Mouse (Mus musculus): ENCODE results near the gene Pcbd2. TPM values are rescaled to one million over a fixed set of nuclear protein-coding genes. Genes with fewer than 3 reads are reported as not detected.

Pcbd2 gene
- polyA plus RNA-seq, 1 experiment from 2014 or later, result 66.0 TPM

DNA sequence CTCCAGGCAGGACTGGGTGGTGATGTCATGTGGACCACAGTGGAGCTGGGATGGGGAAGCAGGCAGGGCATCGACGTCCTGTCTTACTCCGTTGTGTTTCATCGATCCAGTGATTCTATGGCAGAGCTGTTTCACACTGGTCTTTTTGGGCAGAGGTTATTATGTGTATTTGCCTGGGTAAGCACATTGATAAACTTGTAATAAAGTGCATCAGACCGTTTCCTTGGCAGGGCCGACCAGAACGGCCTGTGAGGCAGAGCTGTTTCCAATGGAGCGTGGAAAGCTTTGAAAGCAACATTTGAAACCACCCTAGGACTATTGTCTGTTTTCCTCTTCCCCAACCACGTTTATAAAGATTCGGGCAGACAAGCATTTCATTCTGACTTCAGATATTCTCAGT, 33.4 kb downstream of the Pcbd2 start:
- Histone ChIP-seq H3K27me3 (ENCODE audit: control insufficient read depth, insufficient read depth, low read depth, low read length) (no peaks in the 10 kb centered on the region), H3K9me3 (ENCODE audit: control insufficient read depth, low read length) (no peaks in the 10 kb centered on the region), H3K4me1 (replicated peaks; ENCODE audit: control insufficient read depth, insufficient read depth, low read length) (0 out of 2 replicates have a peak, but pooled peaks cover 7% of the 10 kb centered on the region), H3K36me3 (ENCODE audit: control insufficient read depth, insufficient read depth, low read length) (no peaks in the 10 kb centered on the region), H3K4me3 (ENCODE audit: low read length) (no peak overlapping the region), H3K4me2 (ENCODE audit: low read depth, low read length) (no peak overlapping the region), H3K27ac (ENCODE audit: low read length) (no peak overlapping the region), H3K9ac (ENCODE audit: low read length) (no peak overlapping the region)
- no peak for ATAC-seq (ENCODE audit: low read depth)
- 66% methylated on average over 10 of the region's 10 CpGs for WGBS

DNA sequence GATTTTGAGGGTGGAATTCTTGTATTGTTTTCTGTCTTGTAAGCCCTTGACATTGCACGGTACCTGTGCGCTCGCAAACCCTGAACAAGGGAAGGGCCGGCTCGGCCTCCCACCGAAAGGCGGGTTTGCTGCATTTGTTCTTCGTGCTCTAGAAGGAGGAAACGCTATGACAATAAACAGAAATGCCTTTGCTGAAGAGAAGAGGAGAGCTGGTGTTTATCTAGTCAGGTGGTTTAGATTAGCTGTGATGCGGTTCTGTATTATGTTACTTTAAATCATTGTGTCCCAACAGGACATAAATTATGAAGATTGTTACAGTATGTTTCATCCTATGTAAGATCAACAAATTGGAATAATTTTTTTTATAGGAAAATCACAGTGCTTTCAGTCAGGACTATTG, 34.3 kb downstream of the Pcbd2 start:
- Histone ChIP-seq H3K9me3 (ENCODE audit: control insufficient read depth, low read length) (no peaks in the 10 kb centered on the region), H3K9ac (ENCODE audit: low read length) (no peak overlapping the region), H3K27me3 (ENCODE audit: control insufficient read depth, insufficient read depth, low read depth, low read length) (no peaks in the 10 kb centered on the region), H3K27ac (ENCODE audit: low read length) (no peak overlapping the region), H3K4me3 (ENCODE audit: low read length) (no peak overlapping the region), H3K4me1 (replicated peaks; ENCODE audit: control insufficient read depth, insufficient read depth, low read length) (0 out of 2 replicates have a peak, but pooled peaks cover 5% of the 10 kb centered on the region), H3K36me3 (ENCODE audit: control insufficient read depth, insufficient read depth, low read length) (no peaks in the 10 kb centered on the region), H3K4me2 (ENCODE audit: low read depth, low read length) (no peak overlapping the region)
- ATAC-seq (ENCODE audit: low read depth), result no peak
- 61% methylated on average over 10 of the region's 10 CpGs for WGBS

DNA sequence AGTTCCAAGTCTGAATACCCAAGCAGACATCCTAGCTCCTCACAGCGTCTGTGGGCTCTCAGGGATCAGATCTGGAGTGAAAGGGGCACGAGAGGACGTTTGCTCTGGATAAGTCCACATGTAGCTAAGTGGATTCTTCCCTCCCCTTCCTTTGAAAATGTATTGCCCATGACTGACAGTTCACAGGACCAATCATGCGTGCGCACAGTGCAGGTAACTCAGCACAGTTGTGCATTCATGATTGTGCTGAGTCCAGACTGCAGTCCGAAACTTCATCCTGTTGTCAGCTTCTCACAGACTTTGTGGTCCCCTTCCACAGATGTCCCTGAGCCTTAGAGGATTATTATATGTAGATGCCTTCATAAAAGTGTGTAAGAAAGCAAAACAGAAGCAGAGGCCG, 47.2 kb downstream of the Pcbd2 start:
- no peaks in the 10 kb centered on the region for H3K4me1 ChIP-seq (replicated peaks; ENCODE audit: control insufficient read depth, insufficient read depth, low read length)
- peaks cover 5% of the 10 kb centered on the region for H3K36me3 ChIP-seq (ENCODE audit: control insufficient read depth, insufficient read depth, low read length)
- no peaks in the 10 kb centered on the region for H3K27me3 ChIP-seq (ENCODE audit: control insufficient read depth, insufficient read depth, low read depth, low read length)
- H3K4me3 ChIP-seq (ENCODE audit: low read length), result no peak overlapping the region
- no peak overlapping the region for H3K9ac ChIP-seq (ENCODE audit: low read length)
- WGBS, result 75% methylated on average over 7 of the region's 7 CpGs
- no peak overlapping the region for H3K27ac ChIP-seq (ENCODE audit: low read length)
- ATAC-seq (ENCODE audit: low read depth), result no peak
- H3K9me3 ChIP-seq (ENCODE audit: control insufficient read depth, low read length), result no peaks in the 10 kb centered on the region
- H3K4me2 ChIP-seq (ENCODE audit: low read depth, low read length), result no peak overlapping the region

- H3K4me2 ChIP-seq (ENCODE audit: low read depth, low read length), result no peak overlapping the region
- WGBS, result 28% methylated on average over 11 of the region's 11 CpGs
- H3K9ac ChIP-seq (ENCODE audit: low read length), result no peak overlapping the region
- H3K27me3 ChIP-seq (ENCODE audit: control insufficient read depth, insufficient read depth, low read depth, low read length), result no peaks in the 10 kb centered on the region
- H3K27ac ChIP-seq (ENCODE audit: low read length), result no peak overlapping the region
- peaks cover 5% of the 10 kb centered on the region for H3K36me3 ChIP-seq (ENCODE audit: control insufficient read depth, insufficient read depth, low read length)
- H3K4me3 ChIP-seq (ENCODE audit: low read length), result no peak overlapping the region
- no peak for ATAC-seq (ENCODE audit: low read depth)
- no peaks in the 10 kb centered on the region for H3K4me1 ChIP-seq (replicated peaks; ENCODE audit: control insufficient read depth, insufficient read depth, low read length)
- H3K9me3 ChIP-seq (ENCODE audit: control insufficient read depth, low read length), result no peaks in the 10 kb centered on the region
Measured at GRCm38 (mm10) chr13:55775056-55775455, 47.9 kb downstream of the Pcbd2 start.

GRCm38 (mm10) chr13:55784268-55784667, 57.1 kb downstream of the Pcbd2 start, which contains the start of gene Catsper3:
Gene Catsper3 (plus strand): TSS chr13:55784568.
- 66% methylated on average over 3 of the region's 3 CpGs for WGBS
- Histone ChIP-seq H3K4me1 (replicated peaks; ENCODE audit: control insufficient read depth, insufficient read depth, low read length) (no peaks in the 10 kb centered on the region), H3K4me2 (ENCODE audit: low read depth, low read length) (no peak within 1 kb of the TSS), H3K36me3 (ENCODE audit: control insufficient read depth, insufficient read depth, low read length) (no peaks in the 10 kb centered on the region), H3K9me3 (ENCODE audit: control insufficient read depth, low read length) (no peaks in the 10 kb centered on the region), H3K9ac (ENCODE audit: low read length) (no peak within 1 kb of the TSS), H3K27me3 (ENCODE audit: control insufficient read depth, insufficient read depth, low read depth, low read length) (no peaks in the 10 kb centered on the region), H3K4me3 (ENCODE audit: low read length) (no peak within 1 kb of the TSS), H3K27ac (ENCODE audit: low read length) (no peak within 1 kb of the TSS)
- no peak for ATAC-seq (ENCODE audit: low read depth)

- Histone ChIP-seq H3K9ac (ENCODE audit: low read length) (no peak overlapping the region), H3K27ac (ENCODE audit: low read length) (no peak overlapping the region), H3K4me1 (replicated peaks; ENCODE audit: control insufficient read depth, insufficient read depth, low read length) (no peaks in the 10 kb centered on the region), H3K4me3 (ENCODE audit: low read length) (no peak overlapping the region), H3K36me3 (ENCODE audit: control insufficient read depth, insufficient read depth, low read length) (no peaks in the 10 kb centered on the region), H3K9me3 (ENCODE audit: control insufficient read depth, low read length) (peaks cover 2% of the 10 kb centered on the region; the same call in 1 of the 2 replicates), H3K4me2 (ENCODE audit: low read depth, low read length) (peak overlapping the region; percentile 27; the same call in 1 of the 2 replicates), H3K27me3 (ENCODE audit: control insufficient read depth, insufficient read depth, low read depth, low read length) (no peaks in the 10 kb centered on the region)
- peak; percentile 82 for ATAC-seq (ENCODE audit: low read depth)
- WGBS, result 35% methylated on average over 11 of the region's 11 CpGs
Measured at GRCm38 (mm10) chr13:55786120-55786519, 59.0 kb downstream of the Pcbd2 start.

GRCm38 (mm10) chr13:55801246-55801645, 74.1 kb downstream of the Pcbd2 start:
- H3K4me2 ChIP-seq (ENCODE audit: low read depth, low read length), result no peak overlapping the region
- no peaks in the 10 kb centered on the region for H3K9me3 ChIP-seq (ENCODE audit: control insufficient read depth, low read length)
- no peak for ATAC-seq (ENCODE audit: low read depth)
- H3K36me3 ChIP-seq (ENCODE audit: control insufficient read depth, insufficient read depth, low read length), result no peaks in the 10 kb centered on the region
- no peak overlapping the region for H3K27ac ChIP-seq (ENCODE audit: low read length)
- no peak overlapping the region for H3K9ac ChIP-seq (ENCODE audit: low read length)
- H3K27me3 ChIP-seq (ENCODE audit: control insufficient read depth, insufficient read depth, low read depth, low read length), result no peaks in the 10 kb centered on the region
- H3K4me1 ChIP-seq (replicated peaks; ENCODE audit: control insufficient read depth, insufficient read depth, low read length), result no peaks in the 10 kb centered on the region
- 78% methylated on average over 2 of the region's 2 CpGs for whole genome bisulfite sequencing
- no peak overlapping the region for H3K4me3 ChIP-seq (ENCODE audit: low read length)

DNA sequence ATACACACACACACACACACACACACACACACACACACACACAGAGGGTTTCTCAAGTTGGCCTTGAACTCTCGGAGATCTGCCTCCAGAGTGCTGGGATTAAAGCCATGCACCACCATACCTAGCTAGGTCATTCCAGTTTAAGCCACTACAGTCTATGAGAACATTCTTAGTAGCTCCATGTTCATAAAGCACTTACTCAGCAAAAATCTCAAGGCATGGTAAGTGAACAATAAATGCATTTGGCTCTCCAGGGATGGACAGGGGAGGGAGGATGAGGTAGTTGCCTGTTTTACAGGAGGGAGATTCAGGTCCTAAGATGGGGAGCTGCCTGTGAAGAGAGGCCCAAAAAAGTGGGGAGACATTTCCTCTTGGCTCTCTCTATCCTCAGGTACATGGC, 76.8 kb downstream of the Pcbd2 start:
- H3K4me2 ChIP-seq (ENCODE audit: low read depth, low read length), result no peak overlapping the region
- H3K4me3 ChIP-seq (ENCODE audit: low read length), result no peak overlapping the region
- no peaks in the 10 kb centered on the region for H3K27me3 ChIP-seq (ENCODE audit: control insufficient read depth, insufficient read depth, low read depth, low read length)
- H3K36me3 ChIP-seq (ENCODE audit: control insufficient read depth, insufficient read depth, low read length), result no peaks in the 10 kb centered on the region
- H3K4me1 ChIP-seq (replicated peaks; ENCODE audit: control insufficient read depth, insufficient read depth, low read length), result no peaks in the 10 kb centered on the region
- H3K9ac ChIP-seq (ENCODE audit: low read length), result no peak overlapping the region
- H3K27ac ChIP-seq (ENCODE audit: low read length), result no peak overlapping the region
- 86% methylated on average over 1 of the region's 1 CpGs for WGBS
- no peak for ATAC-seq (ENCODE audit: low read depth)
- no peaks in the 10 kb centered on the region for H3K9me3 ChIP-seq (ENCODE audit: control insufficient read depth, low read length)

- ATAC-seq (ENCODE audit: low read depth), result no peak
- WGBS, result 65% methylated on average over 7 of the region's 7 CpGs
- no peaks in the 10 kb centered on the region for H3K9me3 ChIP-seq (ENCODE audit: control insufficient read depth, low read length)
- no peaks in the 10 kb centered on the region for H3K36me3 ChIP-seq (ENCODE audit: control insufficient read depth, insufficient read depth, low read length)
- H3K4me2 ChIP-seq (ENCODE audit: low read depth, low read length), result no peak overlapping the region
- no peak overlapping the region for H3K27ac ChIP-seq (ENCODE audit: low read length)
- H3K4me1 ChIP-seq (replicated peaks; ENCODE audit: control insufficient read depth, insufficient read depth, low read length), result 0 out of 2 replicates have a peak, but pooled peaks cover 5% of the 10 kb centered on the region
- H3K27me3 ChIP-seq (ENCODE audit: control insufficient read depth, insufficient read depth, low read depth, low read length), result no peaks in the 10 kb centered on the region
- H3K9ac ChIP-seq (ENCODE audit: low read length), result no peak overlapping the region
- no peak overlapping the region for H3K4me3 ChIP-seq (ENCODE audit: low read length)
Measured at GRCm38 (mm10) chr13:55809041-55809623, 82.0 kb downstream of the Pcbd2 start.

Data from lung, embryonic 16.5 days (tissue).